Mouse (Mus musculus): ENCODE results near the gene Gak.

The Gak gene

DNA sequence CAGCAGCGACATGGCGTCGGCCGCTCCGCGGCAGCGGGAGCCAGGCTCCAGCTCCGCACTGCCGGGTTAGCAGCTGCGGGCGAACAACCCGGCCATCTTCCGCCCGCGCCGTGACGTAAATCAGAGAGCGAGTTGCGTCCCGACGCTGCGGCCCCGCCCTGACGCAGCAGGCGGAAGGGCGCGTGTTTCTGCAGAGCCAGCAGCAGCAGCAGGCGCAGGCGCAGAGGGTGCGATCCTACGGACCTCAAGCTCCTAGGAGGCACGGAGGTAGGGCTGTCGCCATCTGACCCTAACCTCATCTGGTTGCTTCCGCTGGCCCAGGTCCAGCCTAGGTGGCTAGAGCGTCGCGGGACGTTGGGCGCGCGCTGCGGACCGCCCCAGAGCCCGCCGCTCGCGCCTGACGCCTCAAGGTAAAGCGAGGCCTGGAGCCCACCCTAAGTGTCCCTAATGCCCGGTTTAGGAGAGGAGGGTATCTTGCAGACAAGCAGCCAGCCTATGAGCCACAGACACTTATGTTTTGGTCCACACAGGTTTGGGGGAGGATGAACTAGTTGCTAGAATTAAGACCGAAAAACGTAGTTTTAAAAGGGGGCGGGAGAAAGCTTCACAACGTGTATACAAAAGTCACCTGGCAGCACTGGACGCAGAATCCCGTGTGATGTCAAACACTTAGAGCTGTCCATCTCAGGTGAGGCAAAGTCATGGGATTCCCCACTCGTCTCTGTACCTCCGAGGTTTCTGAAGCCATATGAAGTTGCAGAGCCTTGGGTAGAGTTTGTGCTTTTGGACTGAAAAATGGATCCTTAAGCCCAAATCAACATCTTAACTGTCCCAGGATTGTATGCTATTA, at the start of gene Gak, which contains the start of gene Tmem175:
Gak (minus strand) TSS at position 122 of the 850 bp plus-strand sequence.
Tmem175 (plus strand) TSS at position 137 of the 850 bp plus-strand sequence.
- peak; percentile 97 for DNase-seq (ENCODE audit: low read depth)

DNA sequence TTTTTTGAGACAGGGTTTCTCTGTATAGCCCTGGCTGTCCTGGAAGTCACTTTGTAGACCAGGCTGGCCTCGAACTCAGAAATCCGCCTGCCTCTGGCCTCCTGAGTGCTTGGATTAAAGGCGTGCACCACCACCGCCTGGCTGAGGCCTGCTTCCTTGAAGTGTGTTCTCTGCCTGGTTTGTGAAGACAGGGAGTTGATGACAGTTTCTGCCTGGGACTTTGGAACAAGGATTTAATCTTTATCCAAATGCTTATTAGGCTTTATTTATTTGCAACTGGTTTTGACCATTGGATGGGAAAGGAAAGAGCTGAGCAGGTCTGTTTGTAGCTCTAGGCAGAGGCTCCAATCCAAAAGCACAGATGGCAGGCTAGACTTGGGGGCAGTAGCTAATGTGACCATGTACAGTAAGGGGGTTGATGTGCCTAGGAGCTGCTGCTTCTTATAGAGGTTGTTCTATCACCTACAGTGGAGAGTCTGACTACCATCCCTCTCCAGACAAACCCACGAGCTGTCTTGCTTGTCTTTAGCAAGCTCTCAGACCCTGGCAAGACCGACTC, 48.8 kb upstream of the Gak start:
- DNase-seq (ENCODE audit: low read depth): no peak

DNA sequence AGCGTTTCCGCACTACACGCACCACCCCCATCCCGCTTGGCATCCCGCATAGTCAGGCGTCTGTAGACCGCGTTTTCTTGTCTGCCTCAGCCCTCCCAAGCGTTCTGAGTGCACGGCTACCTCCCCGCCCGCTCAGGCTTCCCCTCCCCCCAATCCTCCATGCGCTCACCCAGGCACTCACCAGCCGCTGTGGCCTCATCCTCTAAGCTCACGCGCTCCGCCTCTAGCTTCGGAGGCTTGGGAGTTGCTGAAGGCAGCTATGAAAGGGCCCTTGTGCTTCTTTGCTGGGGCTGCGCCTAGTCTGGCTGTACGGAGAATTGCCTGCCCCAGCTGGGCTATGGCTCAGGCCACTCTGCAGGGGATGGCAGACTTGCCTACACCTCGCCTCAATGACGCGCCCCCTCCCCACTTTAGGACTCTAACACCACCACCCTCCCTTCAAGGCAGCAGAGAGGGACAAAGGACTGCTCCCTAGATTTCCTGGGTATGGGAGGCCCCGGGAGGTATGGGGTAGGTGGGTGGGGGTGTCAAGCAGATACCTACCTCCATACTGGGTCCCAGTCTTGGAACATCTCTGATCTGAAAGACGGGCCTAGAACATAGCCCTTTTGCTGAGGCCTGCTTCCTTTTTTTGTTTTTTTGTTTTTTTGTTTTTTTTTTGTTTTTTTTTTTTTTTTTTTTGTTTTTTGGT, 48.2 kb upstream of the Gak start:
- DNase-seq (ENCODE audit: low read depth): no peak

DNA sequence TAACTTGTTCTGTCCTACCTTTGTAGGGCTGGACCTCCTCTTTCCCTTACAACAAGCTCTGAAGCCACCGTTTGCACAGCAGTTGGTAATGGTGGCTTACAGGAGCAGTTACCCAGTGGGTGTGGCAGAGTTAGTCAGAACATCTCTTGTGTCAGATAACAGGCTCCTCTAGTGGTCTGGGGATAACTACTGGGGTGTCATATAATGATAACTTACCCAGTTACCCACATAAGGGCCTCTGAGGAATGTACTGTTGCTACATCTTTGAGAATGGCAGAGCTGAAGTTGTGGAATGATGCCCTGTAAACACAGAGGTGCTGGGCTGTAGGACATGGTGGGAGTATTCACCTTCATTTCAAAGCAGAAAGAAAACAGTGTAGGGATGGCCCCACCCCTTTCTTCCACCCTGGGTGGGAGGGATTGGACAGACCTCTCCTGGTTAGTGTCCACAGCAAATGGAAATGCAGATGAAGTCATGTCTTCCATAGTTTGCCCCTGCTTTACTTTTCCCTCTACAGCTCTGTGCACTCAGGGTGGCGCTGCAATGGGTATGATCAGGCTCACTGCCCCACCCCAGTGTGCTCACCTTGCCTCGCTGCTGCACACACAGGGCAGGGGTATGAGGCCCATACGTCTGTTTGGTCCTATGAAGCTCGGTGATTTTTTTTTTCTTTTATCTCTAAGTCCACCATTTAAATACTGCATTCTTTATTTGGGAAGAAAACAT, 47.4 kb upstream of the Gak start:
- no peak for DNase-seq (ENCODE audit: low read depth)

DNA sequence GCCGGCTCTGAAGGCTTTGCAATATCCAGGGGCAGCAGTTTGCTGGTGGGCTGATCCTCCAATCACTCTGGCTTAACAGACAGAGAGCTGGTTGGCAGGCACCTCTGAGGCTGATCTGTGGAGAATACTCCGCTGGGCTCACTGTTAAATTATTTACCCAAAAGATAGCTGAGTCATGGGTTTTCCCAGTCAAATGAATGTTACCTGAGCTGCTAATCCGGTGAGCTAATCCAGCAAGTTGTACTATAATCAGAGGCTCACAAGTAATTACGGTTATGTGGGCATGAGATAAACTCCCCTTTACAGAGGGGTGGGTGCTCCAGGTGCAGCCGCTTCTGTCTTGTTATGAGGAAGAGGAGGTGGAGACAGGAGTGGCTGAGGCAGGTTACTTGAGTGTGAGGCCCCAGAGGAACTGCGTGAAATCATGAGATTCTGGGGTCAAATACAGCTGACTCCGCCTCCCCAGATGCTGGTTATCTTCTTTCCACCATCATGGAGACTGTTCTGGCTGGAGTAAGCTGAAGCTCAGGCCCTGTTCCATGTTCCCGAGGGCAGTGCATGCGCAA, 45.8 kb upstream of the Gak start, which contains the start of gene Slc26a1:
Slc26a1 (minus strand) TSS at position 319 of the 566 bp plus-strand sequence.
- no peak for DNase-seq (ENCODE audit: low read depth)

DNA sequence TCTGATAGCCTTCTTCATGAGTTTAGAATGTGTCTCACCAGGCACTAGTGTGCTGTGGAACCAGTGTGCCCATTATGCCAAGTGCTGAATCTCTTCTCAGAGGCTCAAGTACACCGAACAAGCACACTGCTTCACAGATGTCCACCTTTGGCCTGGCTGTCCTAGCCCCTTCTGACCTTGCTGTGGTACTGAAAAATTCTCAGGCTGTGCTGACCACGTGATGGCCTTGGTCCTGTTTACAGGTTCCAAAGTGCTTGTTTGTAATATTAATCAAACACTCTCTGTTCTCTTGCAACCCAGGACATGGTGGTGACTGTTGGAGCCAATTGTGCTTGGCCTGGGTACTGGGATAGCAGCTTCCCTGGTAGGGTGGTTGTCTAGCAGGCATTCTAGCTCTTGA, 45.1 kb upstream of the Gak start:
- DNase-seq (ENCODE audit: low read depth): no peak

DNA sequence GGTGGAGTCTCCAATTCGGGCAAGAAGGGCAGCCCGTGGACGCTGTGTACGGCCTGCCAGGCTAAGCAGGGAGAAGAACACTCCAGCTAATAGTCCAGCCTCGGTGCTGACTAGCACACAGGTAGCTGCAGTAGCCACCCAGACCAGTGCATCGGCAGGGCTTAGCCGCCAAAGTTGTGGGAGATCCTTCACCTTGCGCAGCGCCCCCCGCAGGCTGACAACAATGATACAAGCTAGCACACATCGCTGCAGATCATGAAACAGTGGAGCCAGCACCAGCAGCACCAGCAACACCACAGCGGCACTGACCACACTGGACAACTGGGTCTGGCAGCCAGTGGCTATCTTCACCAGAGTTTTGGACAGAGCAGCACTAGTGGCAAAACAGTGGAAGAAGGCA, 42.2 kb upstream of the Gak start:
- no peak for DNase-seq (ENCODE audit: low read depth)

DNA sequence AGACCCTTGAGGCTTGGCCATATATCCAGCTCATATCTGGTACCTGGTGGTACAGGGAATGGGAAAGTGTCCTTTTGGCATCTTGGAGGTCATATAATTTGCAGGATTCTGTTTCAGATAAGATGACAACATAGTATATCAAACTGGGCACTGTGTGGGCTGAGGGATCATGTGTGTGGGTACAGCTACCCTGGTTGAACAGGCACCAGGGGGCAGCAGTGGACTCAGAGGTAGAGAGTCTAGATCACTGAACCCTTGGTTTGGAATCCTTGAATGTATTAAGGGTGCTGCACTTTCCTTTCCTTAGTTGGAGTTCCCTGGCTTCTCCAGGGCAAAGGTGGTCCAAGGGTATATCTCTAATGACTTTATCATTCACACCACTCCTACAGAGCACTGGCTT, 41.2 kb upstream of the Gak start:
- DNase-seq (ENCODE audit: low read depth): peak; percentile 81

DNA sequence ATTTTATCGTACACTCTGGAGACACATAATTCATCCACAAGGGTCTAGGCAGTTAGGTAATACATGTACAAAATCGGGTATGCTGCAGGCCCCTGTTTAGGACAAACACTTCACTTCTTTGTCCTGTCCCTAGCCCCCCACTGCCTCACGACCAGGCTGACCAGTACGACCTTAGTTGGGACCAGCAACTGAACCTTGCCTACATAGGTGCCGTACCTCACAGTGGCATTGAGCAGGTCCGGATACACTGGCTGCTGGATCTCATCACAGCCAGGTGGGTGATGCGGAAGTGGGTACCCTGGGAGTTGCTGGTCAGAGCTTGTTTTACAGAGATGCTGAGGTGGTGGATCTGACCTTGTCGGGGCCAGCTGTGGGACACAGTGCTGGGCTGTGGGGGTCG, 40.4 kb upstream of the Gak start:
- no peak for DNase-seq (ENCODE audit: low read depth)

DNA sequence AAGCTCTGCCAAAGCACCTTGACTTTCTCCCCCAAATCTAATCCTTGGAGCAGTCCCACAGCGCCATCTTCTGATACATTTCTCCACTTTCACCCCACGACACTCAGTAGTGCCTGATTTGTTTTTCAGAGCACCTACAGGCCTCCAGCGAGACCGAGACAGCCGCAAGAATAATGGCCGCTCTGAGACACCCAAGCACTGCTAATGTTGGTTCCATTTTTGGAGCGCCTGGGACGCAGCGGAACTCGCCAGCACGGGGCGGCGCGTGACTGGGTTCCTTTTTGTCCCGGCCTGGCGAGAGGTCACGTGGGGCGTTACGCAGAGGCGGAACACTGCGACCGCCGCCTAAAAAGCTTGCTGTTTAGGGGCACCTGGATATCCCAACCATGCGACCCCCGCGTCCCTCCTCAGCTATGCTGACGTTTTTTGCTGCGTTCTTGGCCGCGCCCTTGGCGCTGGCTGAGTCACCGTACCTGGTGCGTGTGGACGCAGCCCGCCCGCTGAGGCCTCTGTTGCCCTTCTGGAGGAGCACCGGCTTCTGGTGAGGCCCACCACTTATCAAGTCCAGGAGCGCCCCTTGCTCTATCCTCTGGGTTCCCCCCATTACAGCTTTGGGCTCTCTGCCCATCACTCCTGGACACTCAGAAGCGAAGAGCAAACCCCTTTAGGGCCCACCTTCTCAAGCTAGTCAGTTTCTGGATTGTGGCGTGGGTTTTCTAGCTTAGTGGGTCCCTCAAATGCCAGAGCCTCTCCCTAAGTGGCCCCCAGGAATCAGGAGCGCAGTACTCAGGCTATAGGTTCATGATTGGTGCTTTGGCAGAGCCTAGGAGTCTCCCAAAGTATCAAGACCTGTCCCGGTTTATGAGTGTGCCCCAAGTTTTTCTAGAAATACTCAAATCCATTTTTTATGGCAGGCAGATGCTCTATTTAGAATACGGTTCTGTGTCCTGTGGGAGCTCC, 39.7 kb upstream of the Gak start, which contains the start of gene Dgkq:
Dgkq (minus strand) TSS at position 696 of the 960 bp plus-strand sequence.
- peak; percentile 91 for DNase-seq (ENCODE audit: low read depth)

DNA sequence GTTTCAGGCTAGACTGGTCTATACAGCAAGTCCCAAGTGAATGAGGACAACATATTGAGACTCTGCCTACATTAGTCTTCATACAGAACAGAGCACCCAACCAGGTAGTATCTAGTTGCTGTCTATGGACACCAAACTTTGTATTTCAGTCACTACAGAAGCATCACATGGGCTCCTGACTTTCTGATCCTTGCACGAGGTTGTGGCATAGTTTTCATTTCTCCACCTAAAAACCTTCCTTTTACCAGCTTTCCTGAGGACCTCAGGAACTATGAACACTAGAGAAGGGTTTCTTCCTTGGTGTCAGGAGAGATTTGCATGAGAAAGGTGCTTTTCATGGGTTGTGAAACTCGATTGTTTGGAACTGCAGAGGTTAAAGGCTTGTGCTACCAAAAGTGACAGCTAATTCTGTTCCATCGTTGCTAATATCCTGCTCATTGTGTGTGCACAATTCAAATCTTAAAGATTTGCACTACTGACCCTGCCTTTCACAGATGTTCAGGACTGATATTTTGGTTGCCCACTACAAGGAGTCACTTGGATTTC, 38.9 kb upstream of the Gak start:
- no peak for DNase-seq (ENCODE audit: low read depth)

DNA sequence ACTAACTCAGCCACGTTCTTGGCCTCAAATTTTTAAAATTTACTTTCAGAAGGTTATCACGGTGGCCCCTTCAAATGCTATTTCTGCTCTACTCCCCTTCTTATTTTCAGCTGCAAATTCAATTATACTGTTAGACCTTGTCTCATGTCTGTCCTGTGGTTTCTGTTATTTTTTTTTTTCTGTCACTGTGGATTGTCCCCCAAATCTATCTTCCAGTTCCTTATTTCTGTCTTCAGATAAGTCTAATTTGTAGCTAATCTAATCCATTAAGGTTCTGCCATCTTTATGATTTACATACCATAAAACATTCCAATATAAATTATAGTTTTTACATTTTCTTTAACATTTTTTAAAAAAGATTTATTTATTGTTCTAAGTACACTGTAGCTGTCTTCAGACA, 37.8 kb upstream of the Gak start:
- DNase-seq (ENCODE audit: low read depth): no peak

DNA sequence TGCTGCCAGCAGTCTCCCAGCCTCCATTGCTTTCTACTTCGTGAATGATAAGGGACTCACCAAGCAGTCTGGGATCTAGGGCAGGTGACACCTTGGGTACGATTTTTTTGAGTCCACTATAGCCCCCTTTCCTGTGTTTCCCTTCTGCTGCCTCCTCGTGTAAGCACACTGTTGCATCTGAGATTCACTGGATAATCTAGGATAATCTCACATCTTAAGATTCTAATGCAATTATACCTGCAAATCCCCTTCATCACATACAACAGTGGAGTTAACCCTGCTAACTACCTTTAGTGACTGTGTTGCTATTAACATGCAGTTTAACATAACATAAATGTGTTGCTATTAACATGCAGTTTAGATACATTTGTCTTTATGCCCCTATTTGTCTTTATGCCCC, 35.5 kb upstream of the Gak start:
- no peak for DNase-seq (ENCODE audit: low read depth)

DNA sequence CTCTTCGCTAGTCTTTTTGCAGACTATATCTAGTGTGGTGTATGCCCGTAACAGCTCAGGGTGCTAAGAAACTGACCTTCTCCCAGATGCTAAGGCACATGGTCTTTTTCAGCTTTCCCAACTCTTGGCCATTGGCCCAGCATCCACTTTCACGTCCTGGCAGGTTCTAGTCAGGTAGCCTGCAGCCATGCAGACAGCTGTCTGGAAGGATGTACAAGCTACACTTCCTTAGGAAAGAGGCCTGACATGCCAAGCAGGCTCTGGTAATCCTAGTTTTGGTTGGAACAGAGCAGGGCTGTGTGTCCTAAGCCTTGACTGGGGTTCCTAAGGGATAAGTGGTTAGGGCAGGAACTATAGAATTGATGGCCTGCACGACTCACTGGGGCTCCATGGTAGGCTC, 33.2 kb upstream of the Gak start:
- no peak for DNase-seq (ENCODE audit: low read depth)

DNA sequence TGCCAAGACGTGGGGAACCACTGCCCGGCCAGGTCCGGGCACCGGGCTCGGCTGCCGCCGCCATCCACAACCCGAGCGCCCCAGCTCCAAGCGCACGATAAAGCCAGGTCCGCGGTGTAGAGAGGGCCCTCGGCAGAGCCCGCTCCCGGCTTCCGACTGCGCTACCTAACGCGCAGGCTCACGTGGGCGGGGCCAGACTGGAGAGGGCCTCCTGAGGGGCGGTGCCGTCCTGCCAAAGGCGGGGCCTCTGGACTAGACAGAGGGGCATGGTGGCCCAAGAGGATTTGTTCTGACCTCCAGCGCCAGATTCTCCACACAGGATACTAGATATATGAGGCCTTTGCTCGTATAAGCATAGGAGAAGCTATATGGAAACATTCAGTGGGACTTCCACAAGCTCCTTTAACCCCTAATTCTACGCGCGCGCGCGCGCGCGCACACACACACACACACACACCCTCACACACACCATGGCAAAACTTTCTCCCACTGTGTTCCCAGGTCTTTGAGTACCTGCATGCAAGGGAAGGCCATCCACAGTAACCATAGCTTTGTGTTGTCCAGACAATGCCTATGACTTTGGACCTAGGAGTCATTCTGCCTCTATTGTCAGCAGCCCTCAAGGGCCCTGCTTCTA, 31.2 kb upstream of the Gak start:
- DNase-seq (ENCODE audit: low read depth): peak; percentile 88

DNA sequence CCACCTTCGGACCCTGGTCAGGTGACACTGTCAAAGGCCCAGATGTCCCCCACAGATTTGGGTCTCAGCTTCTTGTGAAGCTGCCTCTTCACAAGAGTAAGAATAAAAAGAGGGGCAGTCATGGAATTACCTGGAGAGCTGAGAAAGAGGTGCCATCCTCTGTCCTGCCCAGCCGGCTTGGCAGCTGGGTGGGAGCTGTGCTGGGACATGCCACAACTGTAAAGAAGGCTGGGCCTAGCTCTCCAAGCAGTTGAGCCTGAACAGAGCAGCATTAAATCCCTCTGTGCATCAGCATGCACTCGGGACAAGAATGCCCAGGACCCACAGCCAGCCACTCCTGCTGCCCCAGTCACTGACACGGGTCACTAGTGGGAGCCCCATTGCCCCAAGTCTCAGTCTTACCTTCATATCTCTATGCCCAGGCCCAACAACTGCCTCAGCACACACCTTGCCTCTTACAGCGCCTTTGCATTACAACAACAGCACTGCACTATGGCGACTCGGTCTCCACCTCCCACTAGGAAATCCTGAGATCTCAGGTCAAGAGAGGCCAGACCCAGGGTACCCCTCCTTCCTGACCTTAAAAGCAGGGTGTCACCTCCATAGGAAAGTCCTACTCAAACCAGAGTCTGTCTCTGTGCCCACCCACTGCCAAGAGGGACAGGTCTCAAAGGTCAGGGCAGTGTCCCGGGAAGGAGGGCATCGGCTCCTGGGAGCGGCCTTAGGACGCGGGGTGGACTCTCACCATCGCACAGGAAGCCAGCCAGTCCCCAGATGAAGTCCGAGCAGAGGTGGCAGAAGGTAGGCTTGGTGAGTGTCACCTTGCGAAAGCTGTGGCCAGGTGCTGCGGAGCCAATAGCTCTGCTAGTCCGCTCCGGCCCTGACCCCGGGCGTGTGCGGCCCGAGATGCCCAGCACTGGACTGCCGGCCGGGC, 30.4 kb upstream of the Gak start, which contains the start of gene Idua:
Idua (plus strand) TSS at position 634 of the 934 bp plus-strand sequence.
- DNase-seq (ENCODE audit: low read depth): peak; percentile 26

DNA sequence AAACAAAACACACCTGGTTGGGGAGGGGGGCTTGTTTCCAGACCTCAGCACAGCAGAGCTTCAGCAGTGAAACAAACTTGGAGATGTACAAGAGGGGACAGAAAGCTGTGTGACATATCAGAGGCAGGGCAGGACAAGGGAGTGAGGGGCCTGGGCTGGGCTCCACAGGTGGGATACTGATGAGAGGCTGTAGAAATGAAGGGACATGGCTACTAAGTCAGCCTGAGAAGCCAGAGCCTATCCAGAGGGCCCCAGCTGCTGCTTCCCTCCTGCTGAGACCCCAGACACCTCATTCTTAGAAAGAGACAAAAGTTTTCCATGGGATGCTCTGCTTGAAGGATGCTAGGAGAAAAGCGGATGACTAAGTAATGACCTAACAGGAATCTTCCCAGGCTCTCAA, 29.1 kb upstream of the Gak start:
- DNase-seq (ENCODE audit: low read depth): no peak

DNA sequence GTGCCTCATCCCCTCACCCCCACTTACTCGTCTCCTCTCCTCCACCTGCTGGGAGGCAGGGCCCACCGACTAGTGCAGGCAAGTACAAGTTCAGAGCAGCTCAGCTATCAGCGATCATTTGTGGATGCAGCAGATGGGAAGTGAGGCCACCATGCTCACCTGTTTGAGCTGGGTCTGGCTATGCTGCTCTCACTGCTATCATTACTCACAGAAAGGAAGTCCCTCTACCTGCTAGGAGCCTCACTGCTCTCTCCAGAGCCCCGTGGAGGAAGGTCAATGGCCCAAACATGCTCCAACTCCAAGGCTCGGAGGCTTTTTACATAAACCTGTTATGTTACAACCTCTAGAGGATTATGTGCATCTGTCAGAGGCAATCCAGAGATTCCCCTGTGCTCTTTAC, 27.9 kb upstream of the Gak start:
- DNase-seq (ENCODE audit: low read depth): no peak
